Mouse (Mus musculus) heart, adult 2 months (tissue): ENCODE measurements around the gene Bank1. TPM values are rescaled to one million over a fixed set of nuclear protein-coding genes. Genes with fewer than 3 reads are reported as not detected.

Source experiments
- DNase-seq, 2 experiments: peaks; one replicate each; pipeline ENCODE4 v3.0.0; 2021
- H3K27ac ChIP-seq: fragments of 200-600 bp; 2 replicates; pipeline ENCODE4 v1.8.1; 2022
- H3K27me3 ChIP-seq: fragments of 200-500 bp; 2 replicates; pipeline ENCODE4 v1.6.1; 2012; ENCODE audit warnings: mild to moderate bottlenecking, low read length, inconsistent platforms, mixed read lengths; ENCODE audit not compliant: control insufficient read depth, insufficient read depth
- H3K36me3 ChIP-seq: fragments of 200-500 bp; 2 replicates; pipeline ENCODE4 v1.6.1; 2012; ENCODE audit warnings: low read length, inconsistent platforms; ENCODE audit not compliant: control insufficient read depth, insufficient read depth
- H3K4me1 ChIP-seq: fragments of 200-500 bp; 2 replicates; pipeline ENCODE4 v1.6.1; 2011; ENCODE audit warnings: low read length; ENCODE audit not compliant: control insufficient read depth, insufficient read depth
- H3K4me3 ChIP-seq: fragments of 200-600 bp; 2 replicates; pipeline ENCODE4 v1.8.1; 2022
- H3K79me2 ChIP-seq: fragments of 200-500 bp; replicated peaks from 2 replicates; pipeline ENCODE4 v1.6.1; 2012; ENCODE audit warnings: mild to moderate bottlenecking, inconsistent platforms, low read length, moderate library complexity, mixed read lengths; ENCODE audit not compliant: control insufficient read depth, insufficient read depth
- H3K9ac ChIP-seq: fragments of 200-500 bp; 2 replicates; pipeline ENCODE4 v1.6.1; 2012; ENCODE audit warnings: low read depth, mild to moderate bottlenecking, control low read depth, inconsistent platforms, low read length, mixed read lengths
- CTCF ChIP-seq: fragments of 200-600 bp; IDR thresholded peaks from 2 replicates; pipeline ENCODE4 v1.8.1; 2022; ENCODE audit warnings: antibody characterized with exemption, mild to moderate bottlenecking, moderate library complexity
- EP300 ChIP-seq: fragments of 200-500 bp; IDR thresholded peaks from 2 replicates; pipeline ENCODE4 v1.6.1; 2011; ENCODE audit warnings: low read depth, low read length, control low read depth; ENCODE audit not compliant: insufficient read depth
- POLR2A ChIP-seq: fragments of 200-500 bp; IDR thresholded peaks from 2 replicates; pipeline ENCODE4 v1.6.1; 2011; ENCODE audit warnings: mild to moderate bottlenecking, low read depth, low read length, control low read depth; ENCODE audit not compliant: insufficient read depth
- WGBS: fragments of 180-500 bp; shearing (Covaris S2); methylation state at CpG from one replicate; pipeline ENCODE4 v1.1.7; 2018; 5-methylcytosine and 5-hydroxymethylcytosine counted together
- intact Hi-C: fragments of 180-260 bp; cut with DNase I; formaldehyde crosslinking; loops from one replicate; pipeline ENCODE4 v1.15.1; 2025
- polyA plus RNA-seq: library from polyadenylated mRNA; depleted of rRNA; stranded (reverse); fragments of >200 nt; gene quantifications from 2 replicates; pipeline ENCODE4 v1.2.3, GENCODE M21; 2012
- total RNA-seq, 2 experiments: library from RNA; stranded (reverse); gene quantifications; 2 replicates each; pipeline ENCODE4 v1.2.3; 2021

Gene Bank1
- total and polyA plus RNA-seq, 3 experiments: 0.81 to 1.9 (median 0.86) TPM

- intact Hi-C loops: no loop called here
- Histone ChIP-seq H3K27me3 (no peaks in the 10 kb centered on the region), H3K4me3 (no peak overlapping the region), H3K79me2 (no peaks in the 10 kb centered on the region), H3K4me1 (peaks cover 1% of the 10 kb centered on the region; the same call in 1 of the 2 replicates), H3K36me3 (no peaks in the 10 kb centered on the region), H3K9ac (no peak overlapping the region), H3K27ac (no peak overlapping the region)
- DNase-seq: no peak
- WGBS: 73% methylated on average over 4 of the region's 4 CpGs
- TF ChIP-seq EP300: no peak
- TF ChIP-seq CTCF: no peak
- no peak for TF ChIP-seq POLR2A
Observed at GRCm38 (mm10) chr3:136251578-136251977, 74.3 kb downstream of the Bank1 start.

- no peak for TF ChIP-seq POLR2A
- TF ChIP-seq EP300: no peak
- no peak for TF ChIP-seq CTCF
- Histone ChIP-seq H3K9ac (no peak overlapping the region), H3K36me3 (no peaks in the 10 kb centered on the region), H3K27ac (no peak overlapping the region), H3K79me2 (no peaks in the 10 kb centered on the region), H3K27me3 (no peaks in the 10 kb centered on the region), H3K4me1 (peaks cover 1% of the 10 kb centered on the region; the same call in 1 of the 2 replicates), H3K4me3 (no peak overlapping the region)
- intact Hi-C loops: no loop called here
- DNase-seq: no peak
- WGBS: 46% methylated on average over 5 of the region's 5 CpGs
Observed at GRCm38 (mm10) chr3:136247331-136247730, 78.5 kb downstream of the Bank1 start.

- no peak overlapping the region for H3K27ac ChIP-seq
- H3K4me1 ChIP-seq: peaks cover 1% of the 10 kb centered on the region; the same call in 1 of the 2 replicates
- no peaks in the 10 kb centered on the region for H3K79me2 ChIP-seq
- DNase-seq: no peak
- H3K27me3 ChIP-seq: no peaks in the 10 kb centered on the region
- H3K9ac ChIP-seq: no peak overlapping the region
- no peaks in the 10 kb centered on the region for H3K36me3 ChIP-seq
- WGBS: 85% methylated on average over 2 of the region's 2 CpGs
- TF ChIP-seq POLR2A (no peak), EP300 (no peak), CTCF (no peak)
- intact Hi-C loops: no loop called here
- no peak overlapping the region for H3K4me3 ChIP-seq
Observed at GRCm38 (mm10) chr3:136244931-136245330, 80.9 kb downstream of the Bank1 start.

- no peak overlapping the region for H3K9ac ChIP-seq
- TF ChIP-seq CTCF: no peak
- no peak for TF ChIP-seq EP300
- no peak for TF ChIP-seq POLR2A
- no peak overlapping the region for H3K27ac ChIP-seq
- intact Hi-C loops: no loop called here
- no peak for DNase-seq
- no peaks in the 10 kb centered on the region for H3K36me3 ChIP-seq
- no peaks in the 10 kb centered on the region for H3K4me1 ChIP-seq
- no peaks in the 10 kb centered on the region for H3K27me3 ChIP-seq
- no peaks in the 10 kb centered on the region for H3K79me2 ChIP-seq
- H3K4me3 ChIP-seq: no peak overlapping the region
- 73% methylated on average over 3 of the region's 3 CpGs for WGBS
Observed at GRCm38 (mm10) chr3:136238790-136239189, 87.1 kb downstream of the Bank1 start.

GRCm38 (mm10) chr3:136233507-136233906 lies 92.4 kb downstream of the Bank1 start:
- WGBS: 51% methylated on average over 2 of the region's 2 CpGs
- no peak for DNase-seq
- Histone ChIP-seq H3K9ac (no peak overlapping the region), H3K4me1 (no peaks in the 10 kb centered on the region), H3K4me3 (no peak overlapping the region), H3K36me3 (no peaks in the 10 kb centered on the region), H3K27ac (no peak overlapping the region), H3K27me3 (no peaks in the 10 kb centered on the region), H3K79me2 (no peaks in the 10 kb centered on the region)
- TF ChIP-seq CTCF (no peak), EP300 (no peak), POLR2A (no peak)
- intact Hi-C loops: no loop called here

- H3K27ac ChIP-seq: no peak overlapping the region
- H3K79me2 ChIP-seq: no peaks in the 10 kb centered on the region
- no peaks in the 10 kb centered on the region for H3K4me1 ChIP-seq
- H3K4me3 ChIP-seq: no peak overlapping the region
- TF ChIP-seq POLR2A (no peak), CTCF (no peak), EP300 (no peak)
- WGBS: 90% methylated on average over 3 of the region's 3 CpGs
- H3K9ac ChIP-seq: no peak overlapping the region
- H3K36me3 ChIP-seq: no peaks in the 10 kb centered on the region
- no peak for DNase-seq
- intact Hi-C loops: no loop called here
- no peaks in the 10 kb centered on the region for H3K27me3 ChIP-seq
Observed at GRCm38 (mm10) chr3:136230602-136231151, 95.2 kb downstream of the Bank1 start.
